ENCODE assay signal across 20 mouse cellular contexts in the genomic region with DNA sequence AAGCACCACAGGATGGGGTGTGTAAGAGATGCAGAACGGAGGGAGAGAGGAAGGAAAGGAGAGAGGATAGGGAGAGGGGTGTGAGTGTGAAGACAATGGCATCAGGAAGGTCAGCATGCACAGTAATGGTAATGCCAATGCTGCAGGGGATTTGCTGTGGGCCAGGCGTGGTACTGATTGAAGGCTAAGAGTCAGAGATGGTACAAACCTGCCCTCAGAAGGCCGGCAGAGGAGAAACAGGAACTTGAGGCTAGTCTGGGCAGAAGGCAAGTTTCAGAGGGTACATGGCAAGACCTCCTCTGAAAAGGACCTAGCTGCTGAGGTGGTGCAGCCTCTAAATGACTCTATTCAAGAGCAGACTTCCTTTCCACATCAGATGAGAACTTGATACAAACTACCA. TPM values are rescaled to one million over a fixed set of nuclear protein-coding genes. Genes with fewer than 3 reads are reported as not detected.
"Had no signal": no experiment of that assay in that cellular context is flagged by ENCODE, and none has a peak within 500 bp of the region (broad histone marks: within the 10 kb centered on the region; RNA-seq: fewer than 3 reads in every experiment).

No protein-coding gene starts in this region.

- H3K9me3 ChIP-seq: liver, embryonic 13.5 days; liver, embryonic 15.5 days; lung, embryonic 15.5 days; midbrain, embryonic 10.5 days; midbrain, embryonic 12.5 days; neural tube, embryonic 13.5 days; neural tube, embryonic 15.5 days had no signal

- H3K27ac ChIP-seq: liver, embryonic 13.5 days; liver, embryonic 15.5 days; lung, embryonic 15.5 days; macrophage; midbrain, embryonic 10.5 days; midbrain, embryonic 12.5 days; neural tube, embryonic 13.5 days; neural tube, embryonic 15.5 days had no signal

- H3K27me3 ChIP-seq: liver, embryonic 13.5 days; liver, embryonic 15.5 days; lung, embryonic 15.5 days; midbrain, embryonic 12.5 days; neural tube, embryonic 13.5 days; neural tube, embryonic 15.5 days had no signal

- DNase-seq: liver, embryonic 13.5 days; liver, postnatal 0 days; lung, adult 2 months; lung, postnatal 14 days; lung, postnatal 36 days; midbrain, embryonic 14.5 days; retina, postnatal 1 day; right cerebral cortex, adult 18-20 months; right cerebral cortex, postnatal 25 days; thymus, adult 18-20 months; thymus, postnatal 14 days; thymus, postnatal 36 days had no signal

- H3K9ac ChIP-seq: liver, embryonic 13.5 days; liver, embryonic 15.5 days; liver, postnatal 0 days; lung, embryonic 15.5 days; midbrain, embryonic 12.5 days; neural tube, embryonic 13.5 days; neural tube, embryonic 15.5 days had no signal

- H3K4me3 ChIP-seq: liver, embryonic 13.5 days; liver, embryonic 15.5 days; lung, embryonic 15.5 days; midbrain, embryonic 10.5 days; midbrain, embryonic 12.5 days; myocyte; neural tube, embryonic 13.5 days; neural tube, embryonic 15.5 days had no signal

- H3K4me1 ChIP-seq: lung, embryonic 15.5 days had no signal

RNA-seq across cellular contexts. Expression of gene Kctd4, which starts 49.8 kb away (rescaled TPM):
- polyA plus RNA-seq: macrophage had no signal
